Mouse (Mus musculus): ENCODE data around the gene Eri3. TPM values are rescaled to one million over a fixed set of nuclear protein-coding genes. Genes with fewer than 3 reads are reported as not detected.

Eri3 gene
- total and polyA plus RNA-seq, 2 experiments from 2014 or later = 97.8 to 119 TPM

DNA sequence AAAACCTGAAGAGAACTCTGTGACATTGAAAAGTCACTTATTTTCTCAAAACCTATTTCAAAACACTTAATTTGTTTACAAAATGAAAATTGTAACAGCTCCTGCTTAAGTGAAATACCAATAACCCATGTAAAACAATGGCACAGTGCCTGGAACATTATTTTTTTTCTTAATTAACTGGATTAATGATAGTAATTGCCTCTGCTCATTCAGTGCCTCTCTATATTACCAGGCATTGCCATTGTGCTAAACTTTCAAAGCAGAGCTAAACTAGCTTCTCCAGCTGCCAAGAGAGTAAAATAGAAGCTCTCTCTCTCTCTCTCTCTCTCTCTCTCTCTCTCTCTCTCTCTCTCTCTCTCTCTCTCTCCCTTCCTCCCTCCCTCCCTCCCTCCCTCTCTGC is 132.3 kb downstream of the Eri3 start:
- Histone ChIP-seq H3K4me2 (ENCODE audit: low read depth, low read length) (peak overlapping the region; percentile 96), H3K27ac (ENCODE audit: low read depth) (peak overlapping the region; percentile 56; the same call in 1 of the 2 replicates), H3K9ac (replicated peaks; ENCODE audit: low read depth, low read length) (peak overlapping the region; percentile 86), H3K4me1 (ENCODE audit: control insufficient read depth, insufficient read depth) (0 out of 2 replicates have a peak, but pooled peaks cover 6% of the 10 kb centered on the region), H3K9me3 (replicated peaks; ENCODE audit: control insufficient read depth, low read length) (no peaks in the 10 kb centered on the region), H3K27me3 (ENCODE audit: control insufficient read depth, insufficient read depth, low read length) (no peaks in the 10 kb centered on the region), H3K4me3 (ENCODE audit: low read depth, low read length) (peak overlapping the region; percentile 88), H3K36me3 (replicated peaks; ENCODE audit: control insufficient read depth, insufficient read depth, low read length) (peaks cover 32% of the 10 kb centered on the region)
- TF ChIP-seq CTCF (IDR thresholded peaks at IDR 0.05; ENCODE audit: low read depth) (no peak), EP300 (IDR thresholded peaks at IDR 0.05; ENCODE audit: low read depth) (peak; percentile 18; the same call in 1 of the 2 replicates)
- no peak for DNase-seq (ENCODE audit: low spot score)
- ATAC-seq (ENCODE audit: insufficient read depth, low read depth) = no peak

DNA sequence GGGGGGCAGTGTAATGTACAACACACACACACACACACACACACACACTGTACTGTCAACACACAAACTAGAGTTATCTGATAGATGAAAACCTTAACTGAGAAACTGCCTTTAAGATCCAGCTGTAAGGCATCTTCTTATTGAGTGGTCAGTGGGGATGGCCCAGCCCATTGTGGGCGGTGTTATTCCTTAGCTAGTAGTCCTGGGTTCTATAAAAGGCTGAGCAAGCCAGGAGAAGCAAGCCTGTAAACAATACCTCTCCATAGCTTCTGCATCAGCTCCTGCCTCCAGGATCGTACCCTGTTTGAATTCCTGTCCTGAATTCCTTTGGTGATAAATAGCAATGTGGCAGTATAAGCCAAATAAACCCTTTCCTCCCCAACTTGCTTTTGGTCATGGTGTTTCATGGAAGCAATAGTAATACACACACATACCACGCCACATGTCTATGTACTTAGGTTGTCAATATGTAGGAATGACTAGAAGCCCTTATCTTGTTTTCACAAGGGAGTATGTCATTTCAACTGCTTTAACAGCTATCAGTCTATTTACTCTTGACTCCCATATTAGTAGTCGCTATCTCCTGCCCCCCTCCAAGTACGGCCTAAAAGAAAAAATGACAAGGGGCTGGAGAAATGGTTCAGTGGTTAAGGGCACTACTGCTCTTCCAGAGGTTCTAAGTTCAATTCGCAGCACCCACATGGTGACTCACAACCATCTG is 133.0 kb downstream of the Eri3 start:
- no peak for TF ChIP-seq CTCF (IDR thresholded peaks at IDR 0.05; ENCODE audit: low read depth)
- no peak for TF ChIP-seq EP300 (IDR thresholded peaks at IDR 0.05; ENCODE audit: low read depth)
- no peaks in the 10 kb centered on the region for H3K9me3 ChIP-seq (replicated peaks; ENCODE audit: control insufficient read depth, low read length)
- ATAC-seq (ENCODE audit: insufficient read depth, low read depth) (no peak), DNase-seq (ENCODE audit: low spot score) (no peak)
- H3K4me2 ChIP-seq (ENCODE audit: low read depth, low read length) = no peak overlapping the region
- peaks cover 25% of the 10 kb centered on the region for H3K36me3 ChIP-seq (replicated peaks; ENCODE audit: control insufficient read depth, insufficient read depth, low read length)
- no peaks in the 10 kb centered on the region for H3K27me3 ChIP-seq (ENCODE audit: control insufficient read depth, insufficient read depth, low read length)
- no peak overlapping the region for H3K4me3 ChIP-seq (ENCODE audit: low read depth, low read length)
- H3K9ac ChIP-seq (replicated peaks; ENCODE audit: low read depth, low read length) = peak overlapping the region; percentile 86; the same call in 1 of the 2 replicates
- H3K4me1 ChIP-seq (ENCODE audit: control insufficient read depth, insufficient read depth) = 0 out of 2 replicates have a peak, but pooled peaks cover 6% of the 10 kb centered on the region
- 54% methylated on average over 6 of the region's 6 CpGs for WGBS
- no peak overlapping the region for H3K27ac ChIP-seq (ENCODE audit: low read depth)

- no peaks in the 10 kb centered on the region for H3K9me3 ChIP-seq (replicated peaks; ENCODE audit: control insufficient read depth, low read length)
- no peak overlapping the region for H3K27ac ChIP-seq (ENCODE audit: low read depth)
- TF ChIP-seq CTCF (IDR thresholded peaks at IDR 0.05; ENCODE audit: low read depth) (no peak), EP300 (IDR thresholded peaks at IDR 0.05; ENCODE audit: low read depth) (no peak)
- H3K36me3 ChIP-seq (replicated peaks; ENCODE audit: control insufficient read depth, insufficient read depth, low read length) = no peaks in the 10 kb centered on the region
- 71% methylated on average over 4 of the region's 4 CpGs for WGBS
- 0 out of 2 replicates have a peak, but pooled peaks cover 6% of the 10 kb centered on the region for H3K4me1 ChIP-seq (ENCODE audit: control insufficient read depth, insufficient read depth)
- no peak for DNase-seq (ENCODE audit: low spot score)
- no peak for ATAC-seq (ENCODE audit: insufficient read depth, low read depth)
- H3K9ac ChIP-seq (replicated peaks; ENCODE audit: low read depth, low read length) = no peak overlapping the region
- no peak overlapping the region for H3K4me3 ChIP-seq (ENCODE audit: low read depth, low read length)
- no peak overlapping the region for H3K4me2 ChIP-seq (ENCODE audit: low read depth, low read length)
- no peaks in the 10 kb centered on the region for H3K27me3 ChIP-seq (ENCODE audit: control insufficient read depth, insufficient read depth, low read length)
Observed at GRCm38 (mm10) chr4:117686354-117686753, 136.2 kb downstream of the Eri3 start.

GRCm38 (mm10) chr4:117705361-117705760 is 155.2 kb downstream of the Eri3 start:
- H3K27ac ChIP-seq (ENCODE audit: low read depth) = no peak overlapping the region
- H3K4me3 ChIP-seq (ENCODE audit: low read depth, low read length) = no peak overlapping the region
- DNase-seq (ENCODE audit: low spot score) (peak; percentile 65), ATAC-seq (ENCODE audit: insufficient read depth, low read depth) (no peak)
- H3K9me3 ChIP-seq (replicated peaks; ENCODE audit: control insufficient read depth, low read length) = no peaks in the 10 kb centered on the region
- 4% methylated on average over 7 of the region's 7 CpGs for WGBS
- TF ChIP-seq EP300 (IDR thresholded peaks at IDR 0.05; ENCODE audit: low read depth) (no peak), CTCF (IDR thresholded peaks at IDR 0.05; ENCODE audit: low read depth) (peak; percentile 73)
- no peaks in the 10 kb centered on the region for H3K27me3 ChIP-seq (ENCODE audit: control insufficient read depth, insufficient read depth, low read length)
- H3K9ac ChIP-seq (replicated peaks; ENCODE audit: low read depth, low read length) = no peak overlapping the region
- H3K4me1 ChIP-seq (ENCODE audit: control insufficient read depth, insufficient read depth) = no peaks in the 10 kb centered on the region
- no peaks in the 10 kb centered on the region for H3K36me3 ChIP-seq (replicated peaks; ENCODE audit: control insufficient read depth, insufficient read depth, low read length)
- no peak overlapping the region for H3K4me2 ChIP-seq (ENCODE audit: low read depth, low read length)

- Histone ChIP-seq H3K27me3 (ENCODE audit: control insufficient read depth, insufficient read depth, low read length) (no peaks in the 10 kb centered on the region), H3K4me1 (ENCODE audit: control insufficient read depth, insufficient read depth) (no peaks in the 10 kb centered on the region), H3K27ac (ENCODE audit: low read depth) (no peak overlapping the region), H3K36me3 (replicated peaks; ENCODE audit: control insufficient read depth, insufficient read depth, low read length) (no peaks in the 10 kb centered on the region), H3K4me3 (ENCODE audit: low read depth, low read length) (no peak overlapping the region), H3K4me2 (ENCODE audit: low read depth, low read length) (no peak overlapping the region), H3K9ac (replicated peaks; ENCODE audit: low read depth, low read length) (no peak overlapping the region), H3K9me3 (replicated peaks; ENCODE audit: control insufficient read depth, low read length) (no peaks in the 10 kb centered on the region)
- no peak for DNase-seq (ENCODE audit: low spot score)
- TF ChIP-seq EP300 (IDR thresholded peaks at IDR 0.05; ENCODE audit: low read depth) = no peak
- no peak for TF ChIP-seq CTCF (IDR thresholded peaks at IDR 0.05; ENCODE audit: low read depth)
- no peak for ATAC-seq (ENCODE audit: insufficient read depth, low read depth)
- 63% methylated on average over 3 of the region's 3 CpGs for WGBS
Observed at GRCm38 (mm10) chr4:117708780-117709550, 158.8 kb downstream of the Eri3 start.
